Mouse (Mus musculus) olfactory bulb, adult 2 months (tissue): Measurements from ENCODE around the gene Narfl.

ENCODE experiments used
- CTCF ChIP-seq: fragments of 200-500 bp; IDR thresholded peaks from 2 replicates; pipeline ENCODE4 v1.5.1; 2012; ENCODE audit warnings: low read depth, mild to moderate bottlenecking, low read length, moderate library complexity; ENCODE audit not compliant: insufficient read depth
- POLR2A ChIP-seq: fragments of 200-500 bp; IDR thresholded peaks from 2 replicates; pipeline ENCODE4 v1.6.1; 2012; ENCODE audit warnings: mild to moderate bottlenecking, low read depth, low read length, moderate library complexity; ENCODE audit not compliant: insufficient read depth

DNA sequence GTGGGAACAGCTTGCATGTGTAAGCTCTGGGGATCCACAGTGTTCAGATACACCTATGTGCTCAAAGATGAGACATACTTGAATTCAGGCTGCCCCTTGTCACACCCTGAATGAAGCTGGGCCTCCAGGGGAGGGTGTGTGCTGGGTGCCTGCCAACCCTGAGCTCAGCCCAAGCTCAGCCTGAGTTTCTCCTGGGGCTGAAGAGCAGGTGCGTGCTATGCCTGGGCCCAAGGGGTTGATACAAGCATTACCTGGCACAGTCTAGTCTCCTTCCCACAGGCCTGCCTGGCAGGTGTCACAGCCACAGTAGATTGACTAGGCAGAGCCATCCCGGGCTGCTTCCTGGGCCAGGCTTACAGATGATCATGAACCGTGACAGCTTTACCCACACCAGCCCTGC is 37.8 kb upstream of the Narfl start, which contains the start of gene Mslnl:
- TF ChIP-seq CTCF (no peak), POLR2A (no peak)
